Mouse (Mus musculus): ENCODE results near the gene B4galt5. TPM values are rescaled to one million over a fixed set of nuclear protein-coding genes. Genes with fewer than 3 reads are reported as not detected.

The B4galt5 gene
- total and polyA plus RNA-seq, 3 experiments: 4.6 to 34.4 (median 6.5) TPM

- H3K27me3 ChIP-seq (ENCODE audit: control insufficient read depth in 1 of 2, insufficient read depth in 2 of 2, low read length in 2 of 2): no peaks in the 10 kb centered on the region
- no peaks in the 10 kb centered on the region for H3K9me3 ChIP-seq (replicated peaks; ENCODE audit: insufficient read depth, low read length)
- peaks cover 6% of the 10 kb centered on the region for H3K79me2 ChIP-seq (ENCODE audit: control insufficient read depth, insufficient read depth, low read length, poor library complexity)
- H3K27ac ChIP-seq (ENCODE audit: control insufficient read depth, low read depth, low read length): no peak overlapping the region
- TF ChIP-seq CTCF (IDR thresholded peaks at IDR 0.05 in 2 of 3, conservative IDR thresholded peaks at IDR 0.05 in 1 of 3; ENCODE audit: control insufficient read depth in 1 of 3, insufficient read depth in 1 of 3, low read depth in 2 of 3, low read length in 3 of 3, poor library complexity in 1 of 3, severe bottlenecking in 1 of 3) (peak in 2 of 3 experiments; percentile 15 to 21; a peak in 1 of 6 replicates), UBTF (IDR thresholded peaks at IDR 0.05; ENCODE audit: borderline replicate concordance, insufficient read depth, low read depth, low read length) (no peak), USF2 (IDR thresholded peaks at IDR 0.05; ENCODE audit: borderline replicate concordance in 1 of 2, insufficient read depth in 1 of 2, low read depth in 1 of 2, low read length in 2 of 2) (no peak)
- H3K9ac ChIP-seq (ENCODE audit: control insufficient read depth, low read depth, low read length, poor library complexity, severe bottlenecking): no peak overlapping the region
- peaks cover 14 to 44% of the 10 kb centered on the region in 2 experiments for H3K4me1 ChIP-seq (ENCODE audit: control insufficient read depth in 1 of 2, insufficient read depth in 2 of 2, low read length in 2 of 2)
- H3K36me3 ChIP-seq (ENCODE audit: control insufficient read depth in 1 of 2, insufficient read depth in 2 of 2, low read length in 2 of 2): peaks cover 0 to 32% of the 10 kb centered on the region in 2 experiments; a peak in 2 of 4 replicates
- H3K4me3 ChIP-seq (ENCODE audit: control insufficient read depth in 1 of 2, insufficient read depth in 1 of 2, low read depth in 2 of 2, low read length in 2 of 2): no peak overlapping the region
- no peak for DNase-seq (ENCODE audit: low read depth, low spot score)
These were observed 3.3 kb downstream of the B4galt5 start for GRCm38 (mm10) chr2:167345508-167346164.

GRCm38 (mm10) chr2:167344871-167345507, 4.0 kb downstream of the B4galt5 start:
- H3K9ac ChIP-seq (ENCODE audit: control insufficient read depth, low read depth, low read length, poor library complexity, severe bottlenecking): no peak overlapping the region
- TF ChIP-seq CTCF (IDR thresholded peaks at IDR 0.05 in 2 of 3, conservative IDR thresholded peaks at IDR 0.05 in 1 of 3; ENCODE audit: control insufficient read depth in 1 of 3, insufficient read depth in 1 of 3, low read depth in 2 of 3, low read length in 3 of 3, poor library complexity in 1 of 3, severe bottlenecking in 1 of 3) (peak; percentile 11 to 46 (median 40); a peak in 5 of 6 replicates), GATA1 (IDR thresholded peaks at IDR 0.05; ENCODE audit: low read depth, low read length) (0 out of 2 replicates have a peak, but pooled peaks have one; percentile 16), RCOR1 (IDR thresholded peaks at IDR 0.05; ENCODE audit: low read depth, low read length) (peak; percentile 57; the same call in 1 of the 2 replicates), MYB (IDR thresholded peaks at IDR 0.05; ENCODE audit: low read depth, low read length) (no peak), MYC (IDR thresholded peaks at IDR 0.05; ENCODE audit: low read depth, low read length) (0 out of 2 replicates have a peak, but pooled peaks have one; percentile 30), SMC3 (IDR thresholded peaks at IDR 0.05; ENCODE audit: low read depth, low read length) (peak; percentile 19; the same call in 1 of the 2 replicates), TCF12 (IDR thresholded peaks at IDR 0.05; ENCODE audit: low read depth, low read length) (peak; percentile 47; the same call in 1 of the 2 replicates), HCFC1 (IDR thresholded peaks at IDR 0.05; ENCODE audit: low read depth, low read length) (no peak), EP300 (IDR thresholded peaks at IDR 0.05; ENCODE audit: low read depth in 1 of 2, low read length in 2 of 2) (peak; percentile 15 to 37; a peak in 3 of 4 replicates), ZKSCAN1 (IDR thresholded peaks at IDR 0.05; ENCODE audit: low read depth, low read length) (no peak)
- H3K36me3 ChIP-seq (ENCODE audit: control insufficient read depth in 1 of 2, insufficient read depth in 2 of 2, low read length in 2 of 2): peaks cover 0 to 28% of the 10 kb centered on the region in 2 experiments; a peak in 2 of 4 replicates
- H3K27me3 ChIP-seq (ENCODE audit: control insufficient read depth in 1 of 2, insufficient read depth in 2 of 2, low read length in 2 of 2): no peaks in the 10 kb centered on the region
- peaks cover 6% of the 10 kb centered on the region for H3K79me2 ChIP-seq (ENCODE audit: control insufficient read depth, insufficient read depth, low read length, poor library complexity)
- H3K4me3 ChIP-seq (ENCODE audit: control insufficient read depth in 1 of 2, insufficient read depth in 1 of 2, low read depth in 2 of 2, low read length in 2 of 2): no peak overlapping the region
- no peaks in the 10 kb centered on the region for H3K9me3 ChIP-seq (replicated peaks; ENCODE audit: insufficient read depth, low read length)
- DNase-seq (ENCODE audit: low read depth, low spot score): peak; percentile 49
- no peak overlapping the region for H3K27ac ChIP-seq (ENCODE audit: control insufficient read depth, low read depth, low read length)
- peaks cover 14 to 38% of the 10 kb centered on the region in 2 experiments for H3K4me1 ChIP-seq (ENCODE audit: control insufficient read depth in 1 of 2, insufficient read depth in 2 of 2, low read length in 2 of 2)
